Mouse (Mus musculus): ENCODE data around the gene Gm49359. TPM values are rescaled to one million over a fixed set of nuclear protein-coding genes. Genes with fewer than 3 reads are reported as not detected.
"Not testable (repeated sequence)": the region's sequence is repeated elsewhere in the genome, so short reads cannot be mapped to it uniquely, and the experiment has no call there.

Gene Gm49359
- 1.1 TPM for polyA plus RNA-seq (2012; fragmentation: generic; extraction: Trizol)
- long read RNA-seq, experiment 1, transcript Gm49359-201 (4 exons, 2,492 nt): major isoform, 6 of 8 reads
- long read RNA-seq, experiment 1, partial matches to known transcripts: 0 of 8 reads
- long read RNA-seq, experiment 1, other reads (novel, unspliced or antisense): 1 of 8 reads
- long read RNA-seq, experiment 2, transcript Gm49359-201 (4 exons, 2,492 nt): major isoform, 22 of 23 reads
- long read RNA-seq, experiment 2, partial matches to known transcripts: 0 of 23 reads
- long read RNA-seq, experiment 2, other reads (novel, unspliced or antisense): 1 of 23 reads

- H3K36me3 ChIP-seq (ENCODE audit: control insufficient read depth, insufficient read depth); H3K27me3 ChIP-seq (ENCODE audit: control insufficient read depth, insufficient read depth, insufficient read length); H3K79me2 ChIP-seq (ENCODE audit: control insufficient read depth, insufficient read depth); H3K79me3 ChIP-seq (ENCODE audit: low read depth): not testable (repeated sequence)
- peak within 1 kb of the TSS; percentile 55 for H3K4me3 ChIP-seq (ENCODE audit: insufficient read depth, poor library complexity, severe bottlenecking)
- peak within 1 kb of the TSS; percentile 52 for H3ac ChIP-seq (ENCODE audit: control insufficient read depth, insufficient read length, low read depth)
Observed at GRCm38 (mm10) chr13:62466424-62467334, at the start of gene Gm49359. TSS of gene Gm49359 (minus strand) at chr13:62466832.

- not testable (repeated sequence) for H3ac ChIP-seq (ENCODE audit: control insufficient read depth, insufficient read length, low read depth); H3K79me3 ChIP-seq (ENCODE audit: low read depth); H3K27me3 ChIP-seq (ENCODE audit: control insufficient read depth, insufficient read depth, insufficient read length); H3K36me3 ChIP-seq (ENCODE audit: control insufficient read depth, insufficient read depth); H3K79me2 ChIP-seq (ENCODE audit: control insufficient read depth, insufficient read depth); H3K4me3 ChIP-seq (ENCODE audit: insufficient read depth, poor library complexity, severe bottlenecking)
Observed at GRCm38 (mm10) chr13:62510641-62511420, 44.2 kb upstream of the Gm49359 start.

GRCm38 (mm10) chr13:62472661-62473060 is 6.0 kb upstream of the Gm49359 start:
- not testable (repeated sequence) for H3K4me3 ChIP-seq (ENCODE audit: insufficient read depth, poor library complexity, severe bottlenecking); H3K79me3 ChIP-seq (ENCODE audit: low read depth); H3ac ChIP-seq (ENCODE audit: control insufficient read depth, insufficient read length, low read depth); H3K36me3 ChIP-seq (ENCODE audit: control insufficient read depth, insufficient read depth); H3K27me3 ChIP-seq (ENCODE audit: control insufficient read depth, insufficient read depth, insufficient read length); H3K79me2 ChIP-seq (ENCODE audit: control insufficient read depth, insufficient read depth)

GRCm38 (mm10) chr13:62469947-62470346 is 3.3 kb upstream of the Gm49359 start:
- not testable (repeated sequence) for H3K4me3 ChIP-seq (ENCODE audit: insufficient read depth, poor library complexity, severe bottlenecking); H3K79me3 ChIP-seq (ENCODE audit: low read depth); H3K27me3 ChIP-seq (ENCODE audit: control insufficient read depth, insufficient read depth, insufficient read length); H3K36me3 ChIP-seq (ENCODE audit: control insufficient read depth, insufficient read depth); H3ac ChIP-seq (ENCODE audit: control insufficient read depth, insufficient read length, low read depth); H3K79me2 ChIP-seq (ENCODE audit: control insufficient read depth, insufficient read depth)

Small RNA genes lying within 50 kb of the gene (microRNA-seq; reads per million reads assigned to microRNA genes)
- gene Gm22256 (ENCODE audit: borderline microRNAs expressed): not detected

Other genes with a start within 250 kb of the Gm49359 start
- gene Gm3604, start 83.7 kb downstream of the Gm49359 start, polyA plus RNA-seq (2012; fragmentation: generic; extraction: Trizol): 0.49 TPM
- gene Zfp935, start 91.7 kb upstream of the Gm49359 start, polyA plus RNA-seq (2012; fragmentation: generic; extraction: Trizol): not detected
- 1.5 TPM for gene Zfp934, start 104.4 kb upstream of the Gm49359 start, polyA plus RNA-seq (2012; fragmentation: generic; extraction: Trizol)
- gene 6720489N17Rik, start 157.3 kb upstream of the Gm49359 start, polyA plus RNA-seq (2012; fragmentation: generic; extraction: Trizol): 0.49 TPM

Data from C2C12 (cell line).